In the genomic region with DNA sequence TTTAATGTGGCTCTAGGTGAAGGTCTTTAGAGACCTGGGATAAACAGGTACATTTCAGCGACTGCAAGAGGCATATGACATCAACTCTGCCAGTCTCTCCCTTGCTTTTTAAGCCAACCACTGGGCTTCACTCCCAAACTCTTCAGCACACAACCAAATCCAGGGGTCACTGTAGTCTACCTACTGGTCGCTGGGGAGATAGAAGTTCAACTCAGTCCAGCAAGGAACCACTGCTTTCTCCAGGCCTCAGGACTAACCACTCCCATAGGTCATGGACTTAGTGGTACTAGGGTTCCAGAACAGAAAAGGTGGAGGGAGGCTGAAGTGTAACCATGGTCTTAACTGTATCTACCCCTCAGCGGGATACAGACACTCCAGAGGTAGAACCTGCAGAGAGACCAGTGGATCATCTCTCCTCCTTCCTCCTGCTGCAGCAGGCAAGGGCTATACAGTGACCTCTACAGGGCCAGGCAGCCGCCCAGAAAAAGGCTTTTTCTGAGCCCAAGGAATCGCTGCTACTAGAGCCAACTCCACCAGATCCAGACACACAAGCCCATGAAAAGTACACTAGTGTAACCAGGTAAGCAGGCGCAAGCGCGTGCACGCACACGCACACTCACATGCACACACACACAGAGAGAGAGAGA, we compare ENCODE assay signal across 9 mouse cellular contexts. TPM values are rescaled to one million over a fixed set of nuclear protein-coding genes. Genes with fewer than 3 reads are reported as not detected.
A peak's percentile ranks its signal among the peaks of the same experiment; 100 is the strongest.
DNase-seq lines count a peak whose midpoint lies in the region; ATAC-seq and TF ChIP-seq lines count a peak whose summit lies in the region.
"Had no signal": no experiment of that assay in that cellular context is flagged by ENCODE, and none has a peak within 500 bp of the region (broad histone marks: within the 10 kb centered on the region; RNA-seq: fewer than 3 reads in every experiment).

No protein-coding gene starts in this region.

- H3K9me3 ChIP-seq in lung, embryonic 16.5 days (ENCODE audit: control insufficient read depth, low read length), result no peaks in the 10 kb centered on the region
- no peaks in the 10 kb centered on the region for H3K9me3 ChIP-seq in limb, embryonic 14.5 days (ENCODE audit: control insufficient read depth, low read length)
- no peaks in the 10 kb centered on the region for H3K9me3 ChIP-seq in stomach, embryonic 15.5 days

- WGBS in lung, embryonic 16.5 days, result 65% methylated on average over 10 of the region's 10 CpGs
- 71% methylated on average over 10 of the region's 10 CpGs for WGBS in limb, embryonic 14.5 days
- WGBS in stomach, embryonic 15.5 days, result 71% methylated on average over 10 of the region's 10 CpGs

- peak overlapping the region; percentile 86 for H3K4me3 ChIP-seq in lung, embryonic 16.5 days (ENCODE audit: low read length)
- H3K4me3 ChIP-seq in limb, embryonic 14.5 days (replicated peaks; ENCODE audit: low read length), result peak overlapping the region; percentile 84
- H3K4me3 ChIP-seq in stomach, embryonic 15.5 days (replicated peaks), result peak overlapping the region; percentile 81

- peak overlapping the region; percentile 93 for H3K9ac ChIP-seq in lung, embryonic 16.5 days (ENCODE audit: low read length)
- H3K9ac ChIP-seq in limb, embryonic 14.5 days (ENCODE audit: low read depth, low read length, severe bottlenecking), result peak overlapping the region; percentile 85; the same call in 1 of the 2 replicates
- no peak overlapping the region for H3K9ac ChIP-seq in stomach, embryonic 15.5 days

- H3K36me3 ChIP-seq in lung, embryonic 16.5 days (ENCODE audit: control insufficient read depth, insufficient read depth, low read length), result no peaks in the 10 kb centered on the region
- peaks cover 15% of the 10 kb centered on the region for H3K36me3 ChIP-seq in limb, embryonic 14.5 days (ENCODE audit: control insufficient read depth, insufficient read depth, low read length)
- no peaks in the 10 kb centered on the region for H3K36me3 ChIP-seq in stomach, embryonic 15.5 days

- ATAC-seq in cerebellum, adult (ENCODE audit: insufficient number of reproducible peaks, low FRiP score, low TSS enrichment), result no peak
- ATAC-seq in lung, embryonic 16.5 days (ENCODE audit: low read depth), result no peak
- no peak for ATAC-seq in limb, embryonic 14.5 days (ENCODE audit: low FRiP score, low read depth)
- ATAC-seq in stomach, embryonic 15.5 days (ENCODE audit: insufficient read depth, low FRiP score, low read depth), result no peak
- ATAC-seq in frontal cortex, adult (ENCODE audit: low TSS enrichment), result no peak

- peak; percentile 68 for DNase-seq in cerebellum, adult 11-12 months
- DNase-seq in lung, adult 18-20 months, result no peak
- no peak for DNase-seq in limb, embryonic 14.5 days (ENCODE audit: low spot score)
- DNase-seq in embryo, embryonic 10.5 days (ENCODE audit: low spot score), result no peak

- H3K4me1 ChIP-seq in lung, embryonic 16.5 days (replicated peaks; ENCODE audit: control insufficient read depth, insufficient read depth, low read length), result peaks cover 45% of the 10 kb centered on the region
- H3K4me1 ChIP-seq in limb, embryonic 14.5 days (ENCODE audit: control insufficient read depth, insufficient read depth, low read length), result peaks cover 30% of the 10 kb centered on the region
- peaks cover 33% of the 10 kb centered on the region; the same call in 1 of the 2 replicates for H3K4me1 ChIP-seq in stomach, embryonic 15.5 days

- peak overlapping the region; percentile 83 for H3K4me2 ChIP-seq in lung, embryonic 16.5 days (ENCODE audit: low read depth, low read length)
- peak overlapping the region; percentile 96 for H3K4me2 ChIP-seq in limb, embryonic 14.5 days (replicated peaks; ENCODE audit: low read depth, low read length, severe bottlenecking)
- peak overlapping the region; percentile 99 for H3K4me2 ChIP-seq in stomach, embryonic 15.5 days

- TF ChIP-seq POLR2A in limb, embryonic 14.5 days (IDR thresholded peaks at IDR 0.05; ENCODE audit: borderline replicate concordance, extremely low read depth, insufficient read depth, insufficient read length), result no peak

- H3K27ac ChIP-seq in lung, embryonic 16.5 days (ENCODE audit: low read length), result peak overlapping the region; percentile 67; the same call in 1 of the 2 replicates
- H3K27ac ChIP-seq in limb, embryonic 14.5 days (replicated peaks; ENCODE audit: low read depth, low read length), result no peak overlapping the region
- H3K27ac ChIP-seq in stomach, embryonic 15.5 days, result no peak overlapping the region

- H3K27me3 ChIP-seq in lung, embryonic 16.5 days (ENCODE audit: control insufficient read depth, insufficient read depth, low read depth, low read length), result no peaks in the 10 kb centered on the region
- H3K27me3 ChIP-seq in limb, embryonic 14.5 days (ENCODE audit: control insufficient read depth, insufficient read depth, low read length), result no peaks in the 10 kb centered on the region
- no peaks in the 10 kb centered on the region for H3K27me3 ChIP-seq in stomach, embryonic 15.5 days (replicated peaks)

RNA-seq across cellular contexts. Expression of a gene that starts 1.3 kb away (rescaled TPM):
- polyA plus RNA-seq in lung, embryonic 16.5 days (2015; fragmentation: Nextera tagmentation; extraction: Ambion mirVana), result 95.5 and 98.1 TPM in 2 replicates
- 56.2 and 65.0 TPM in 2 replicates for polyA plus RNA-seq in limb, embryonic 14.5 days (2012; rRNA removed)
- polyA plus RNA-seq in limb, embryonic 14.5 days (2014; fragmentation: Nextera tagmentation; extraction: Ambion mirVana), result 60.1 and 71.5 TPM in 2 replicates
- 51.0 and 53.7 TPM in 2 replicates for polyA plus RNA-seq in stomach, embryonic 15.5 days (2015; fragmentation: Nextera tagmentation; extraction: Ambion mirVana)

RNA-seq across cellular contexts. Expression of a gene that starts 9.4 kb away (rescaled TPM):
- polyA plus RNA-seq in lung, embryonic 16.5 days (2015; fragmentation: Nextera tagmentation; extraction: Ambion mirVana), result 1.1 and 2.3 TPM in 2 replicates
- 0.47 and 0.58 TPM in 2 replicates for polyA plus RNA-seq in limb, embryonic 14.5 days (2012; rRNA removed)
- polyA plus RNA-seq in limb, embryonic 14.5 days (2014; fragmentation: Nextera tagmentation; extraction: Ambion mirVana), result 0.33 and 0.41 TPM in 2 replicates
- 0.30 and 0.46 TPM in 2 replicates for polyA plus RNA-seq in stomach, embryonic 15.5 days (2015; fragmentation: Nextera tagmentation; extraction: Ambion mirVana)
- polyA plus RNA-seq: gonadal fat pad, adult 2 months had no signal

RNA-seq across cellular contexts. Expression of a gene that starts 16.4 kb away (rescaled TPM):
- polyA plus RNA-seq in lung, embryonic 16.5 days (2015; fragmentation: Nextera tagmentation; extraction: Ambion mirVana), result 17.6 and 17.9 TPM in 2 replicates
- 28.5 and 30.0 TPM in 2 replicates for polyA plus RNA-seq in limb, embryonic 14.5 days (2012; rRNA removed)
- polyA plus RNA-seq in limb, embryonic 14.5 days (2014; fragmentation: Nextera tagmentation; extraction: Ambion mirVana), result 17.8 and 21.5 TPM in 2 replicates
- 18.7 and 20.3 TPM in 2 replicates for polyA plus RNA-seq in stomach, embryonic 15.5 days (2015; fragmentation: Nextera tagmentation; extraction: Ambion mirVana)

RNA-seq across cellular contexts. Expression of a gene that starts 16.4 kb away (rescaled TPM):
- polyA plus RNA-seq in lung, embryonic 16.5 days (2015; fragmentation: Nextera tagmentation; extraction: Ambion mirVana), result 54.0 and 58.2 TPM in 2 replicates
- polyA plus RNA-seq in limb, embryonic 14.5 days (2012; rRNA removed), result 162 and 199 TPM in 2 replicates
- polyA plus RNA-seq in limb, embryonic 14.5 days (2014; fragmentation: Nextera tagmentation; extraction: Ambion mirVana), result 62.9 and 70.6 TPM in 2 replicates
- polyA plus RNA-seq in stomach, embryonic 15.5 days (2015; fragmentation: Nextera tagmentation; extraction: Ambion mirVana), result 45.4 TPM in 2 replicates

RNA-seq across cellular contexts. Expression of a gene that starts 20.6 kb away (rescaled TPM):
- polyA plus RNA-seq in lung, embryonic 16.5 days (2015; fragmentation: Nextera tagmentation; extraction: Ambion mirVana), result 15.0 and 18.1 TPM in 2 replicates
- 91.4 and 112 TPM in 2 replicates for polyA plus RNA-seq in limb, embryonic 14.5 days (2012; rRNA removed)
- polyA plus RNA-seq in limb, embryonic 14.5 days (2014; fragmentation: Nextera tagmentation; extraction: Ambion mirVana), result 29.9 and 31.8 TPM in 2 replicates
- 19.3 and 22.1 TPM in 2 replicates for polyA plus RNA-seq in stomach, embryonic 15.5 days (2015; fragmentation: Nextera tagmentation; extraction: Ambion mirVana)
